Mouse (Mus musculus) R1 (cell line): Measurements from ENCODE around the gene Tgm2.

Experiments used
- DNase-seq: peaks from one replicate; pipeline ENCODE4 v3.0.0-alpha.2; 2018; ENCODE audit warnings: low read depth, low spot score

The Tgm2 gene

DNA sequence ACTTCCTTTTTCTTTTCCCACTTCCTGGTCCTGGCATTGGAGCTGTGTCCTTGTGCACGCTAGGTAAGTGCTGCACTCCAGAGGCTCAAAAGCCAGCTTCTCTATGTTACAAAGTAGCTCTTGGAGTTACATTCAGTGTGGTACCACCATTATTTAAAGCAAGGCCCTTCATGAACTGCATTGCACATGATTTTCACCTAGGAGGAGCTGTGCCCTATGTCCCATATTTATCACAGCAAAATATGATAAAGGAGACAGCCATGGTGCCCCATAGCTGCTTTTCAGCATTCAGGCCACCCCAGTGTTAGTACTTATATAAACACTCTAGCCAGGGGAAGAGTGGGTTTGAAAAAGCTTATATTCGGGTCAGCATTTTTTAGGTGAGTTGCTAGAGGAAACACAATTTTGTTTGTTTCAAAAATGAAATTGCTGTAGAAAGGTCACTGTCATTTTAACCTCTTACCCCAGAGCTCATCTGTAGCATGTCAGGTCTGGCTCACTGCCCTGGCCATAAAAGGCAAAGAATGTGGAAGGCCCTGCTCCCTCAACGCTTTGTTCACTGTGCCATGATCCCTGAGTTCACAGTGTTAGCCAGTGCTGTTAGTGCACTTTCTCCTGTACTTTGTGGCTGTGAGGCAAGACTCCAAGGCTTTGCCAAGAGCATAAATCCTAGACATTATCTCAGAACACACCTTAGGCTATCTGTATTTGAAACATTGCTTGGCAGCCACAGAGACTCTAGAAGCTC lies 75.2 kb downstream of the Tgm2 start:
- DNase-seq = no peak

DNA sequence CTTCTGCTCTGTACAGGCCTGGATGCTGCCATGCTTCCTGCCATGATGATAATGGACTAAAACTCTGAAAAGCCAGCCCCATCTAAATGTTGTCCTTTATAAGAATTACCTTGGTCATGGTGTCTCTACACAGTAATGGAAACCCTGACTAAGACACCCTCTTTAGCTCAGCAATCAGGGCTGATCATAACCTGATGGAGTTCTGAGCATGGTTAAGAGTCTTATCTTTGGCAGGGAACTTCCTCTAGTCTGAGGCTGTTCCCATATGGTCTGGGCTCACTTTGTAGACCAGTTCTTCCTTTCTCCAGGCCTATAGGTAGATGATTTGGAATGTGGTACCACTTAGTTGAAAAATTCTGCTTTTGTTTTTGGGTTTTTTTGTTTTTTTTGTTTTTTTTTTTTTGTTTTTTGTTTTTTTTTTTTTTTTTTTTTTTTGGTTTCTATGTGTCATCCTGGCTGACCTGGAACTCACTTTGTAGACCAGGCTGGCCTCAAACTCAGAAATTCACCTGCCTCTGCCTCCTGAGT lies 77.7 kb downstream of the Tgm2 start:
- DNase-seq = no peak

DNA sequence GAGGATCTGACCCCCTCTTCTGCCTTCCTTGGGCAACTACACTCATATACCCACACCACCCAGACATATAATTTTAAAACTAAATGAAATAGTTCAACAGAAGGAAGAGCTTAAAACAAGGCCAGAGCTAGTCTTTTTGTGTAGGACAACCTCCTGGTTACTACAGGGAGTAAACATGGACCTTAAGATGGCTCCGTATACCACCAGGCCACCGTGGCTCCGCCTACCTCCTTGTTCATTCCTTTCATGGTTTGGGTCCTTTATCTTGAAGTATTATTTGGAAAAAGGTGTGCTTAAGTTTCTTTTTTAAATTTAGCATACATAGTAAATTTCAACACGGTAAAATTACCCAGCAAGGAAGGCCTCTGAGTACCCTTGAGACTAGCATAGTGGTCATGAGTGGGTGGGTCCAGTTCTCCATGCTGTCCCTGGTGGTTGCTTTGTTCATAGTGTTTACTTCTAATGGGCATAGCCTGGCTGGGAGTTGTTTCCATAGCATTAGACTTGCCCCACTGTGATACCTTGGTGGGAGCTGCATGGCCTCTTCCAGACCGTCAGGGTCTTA lies 78.9 kb downstream of the Tgm2 start:
- DNase-seq = no peak

DNA sequence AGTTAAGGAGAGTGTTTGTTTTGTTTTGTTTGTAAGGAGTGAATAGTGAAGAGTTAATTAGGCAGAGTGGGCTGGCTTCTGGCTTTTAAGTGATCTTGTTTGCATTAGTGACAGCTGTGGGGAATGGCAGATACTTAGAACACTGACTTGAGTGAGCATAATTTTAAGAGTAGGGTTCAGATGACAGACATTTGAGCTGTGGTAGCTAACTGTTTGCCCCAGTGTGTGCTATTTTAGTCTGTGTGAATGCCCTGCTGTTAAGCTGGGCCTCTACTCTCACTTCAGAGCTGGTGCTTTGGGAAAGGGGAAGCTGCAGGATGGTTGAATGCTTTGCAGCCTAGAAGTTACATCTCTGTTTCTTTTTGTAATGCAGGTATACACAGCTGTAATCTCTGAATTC lies 79.8 kb downstream of the Tgm2 start:
- no peak for DNase-seq
